Mouse (Mus musculus): ENCODE measurements around the gene Gm44503.

GRCm38 (mm10) chr9:72985250-72986220 lies 26.9 kb downstream of the Gm44503 start, which contains the start of the genes Ccpg1os and Ccpg1:
- TF ChIP-seq CTCF (IDR thresholded peaks at IDR 0.05; ENCODE audit: low read depth, low read length) (no peak), POLR2AphosphoS5 (IDR thresholded peaks at IDR 0.05; ENCODE audit: insufficient replicate concordance, low read depth, low read length) (no peak), GATA2 (IDR thresholded peaks at IDR 0.05; ENCODE audit: borderline replicate concordance, low read depth, low read length) (no peak), TAL1 (conservative IDR thresholded peaks at IDR 0.05; ENCODE audit: low read depth, low read length) (no peak)

All from G1E (cell line).